Mouse (Mus musculus) intestine, embryonic 16.5 days (tissue): Measurements from ENCODE around the gene Col11a2. TPM values are rescaled to one million over a fixed set of nuclear protein-coding genes. Genes with fewer than 3 reads are reported as not detected.

ENCODE experiments used
- ATAC-seq: fragments of 200-750 bp; cut with Nextera tagmentation; 2 replicates; pipeline ENCODE4 v1.8.0; 2017; ENCODE audit warnings: moderate TSS enrichment, moderate library complexity
- H3K27ac ChIP-seq: fragments of 300-500 bp; sonication (generic); 2 replicates; pipeline ENCODE4 v1.5.1; 2014; ENCODE audit warnings: mild to moderate bottlenecking, low read length
- H3K27me3 ChIP-seq: fragments of 300-500 bp; sonication (generic); replicated peaks from 2 replicates; pipeline ENCODE4 v1.6.1; 2014; ENCODE audit warnings: low read length, control low read depth, mixed read lengths; ENCODE audit not compliant: control insufficient read depth, insufficient read depth
- H3K36me3 ChIP-seq: fragments of 300-500 bp; sonication (generic); 2 replicates; pipeline ENCODE4 v1.6.1; 2014; ENCODE audit warnings: low read length, control low read depth; ENCODE audit not compliant: control insufficient read depth, insufficient read depth
- H3K4me1 ChIP-seq: fragments of 300-500 bp; sonication (generic); 2 replicates; pipeline ENCODE4 v1.6.1; 2014; ENCODE audit warnings: low read length, control low read depth, mixed read lengths; ENCODE audit not compliant: control insufficient read depth, insufficient read depth
- H3K4me2 ChIP-seq: fragments of 300-500 bp; sonication (generic); 2 replicates; pipeline ENCODE4 v1.6.1; 2014; ENCODE audit warnings: low read depth, low read length, control low read depth
- H3K4me3 ChIP-seq: fragments of 300-500 bp; sonication (generic); 2 replicates; pipeline ENCODE4 v1.5.1; 2014; ENCODE audit warnings: mild to moderate bottlenecking, low read length
- H3K9ac ChIP-seq: fragments of 300-500 bp; sonication (generic); 2 replicates; pipeline ENCODE4 v1.6.1; 2014; ENCODE audit warnings: low read depth, low read length
- H3K9me3 ChIP-seq: fragments of 300-500 bp; sonication (generic); 2 replicates; pipeline ENCODE4 v1.6.1; 2016; ENCODE audit warnings: low read length, control low read depth; ENCODE audit not compliant: control insufficient read depth
- WGBS: fragments of 180-500 bp; shearing (Covaris S2); extraction: QIAGEN DNeasy Blood & Tissue Kit; methylation state at CpG from one replicate; pipeline ENCODE4 v1.1.7; 2014; 5-methylcytosine and 5-hydroxymethylcytosine counted together
- polyA plus RNA-seq: library from polyadenylated mRNA; unstranded; fragments of >200 nt; fragmentation: Nextera tagmentation; extraction: Ambion mirVana; gene quantifications from 2 replicates; pipeline ENCODE4 v1.2.1, GENCODE M21; 2015

The Col11a2 gene
- polyA plus RNA-seq, 1 experiment from 2014 or later, result 0.20 TPM

DNA sequence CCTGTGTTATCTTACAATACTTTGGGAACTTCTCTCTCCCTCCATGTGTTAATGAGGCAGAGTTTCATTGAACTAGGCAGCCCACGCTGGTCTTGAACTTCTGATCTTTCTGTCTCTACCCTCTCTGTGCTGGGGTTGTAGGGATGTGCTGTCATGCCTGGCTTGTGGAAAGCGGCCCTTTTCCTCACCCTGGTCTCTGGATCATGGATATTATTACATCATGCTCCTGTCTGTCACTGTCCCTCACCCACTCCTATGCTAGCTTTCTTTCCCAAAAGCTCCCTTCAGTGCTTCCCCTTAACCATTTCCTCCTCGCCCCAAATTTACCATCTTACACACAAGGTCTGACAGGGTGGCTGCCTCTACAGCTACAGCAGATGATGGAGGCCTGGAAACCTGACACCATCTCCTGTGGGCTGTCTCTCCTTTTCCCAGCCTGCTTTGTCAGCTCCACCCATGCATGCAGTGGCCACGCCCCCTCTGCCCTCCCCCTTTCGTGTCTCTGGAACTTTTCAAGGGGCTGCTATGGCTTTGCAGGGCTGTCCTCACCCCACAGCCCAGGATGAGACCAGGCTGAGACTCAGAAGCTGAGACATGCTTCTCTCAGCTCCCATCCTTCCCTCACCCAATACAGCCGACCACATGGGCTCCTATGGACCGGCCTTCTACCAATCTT is 54.1 kb downstream of the Col11a2 start:
- ATAC-seq, result peak; percentile 66
- 29% methylated on average over 7 of the region's 7 CpGs for WGBS
- H3K27ac ChIP-seq, result no peak overlapping the region
- no peaks in the 10 kb centered on the region for H3K27me3 ChIP-seq
- H3K4me2 ChIP-seq, result no peak overlapping the region
- H3K9me3 ChIP-seq, result no peaks in the 10 kb centered on the region
- no peak overlapping the region for H3K4me3 ChIP-seq
- 0 out of 2 replicates have a peak overlapping the region, but pooled peaks have one; percentile 3 for H3K9ac ChIP-seq
- H3K36me3 ChIP-seq, result no peaks in the 10 kb centered on the region
- no peaks in the 10 kb centered on the region for H3K4me1 ChIP-seq

DNA sequence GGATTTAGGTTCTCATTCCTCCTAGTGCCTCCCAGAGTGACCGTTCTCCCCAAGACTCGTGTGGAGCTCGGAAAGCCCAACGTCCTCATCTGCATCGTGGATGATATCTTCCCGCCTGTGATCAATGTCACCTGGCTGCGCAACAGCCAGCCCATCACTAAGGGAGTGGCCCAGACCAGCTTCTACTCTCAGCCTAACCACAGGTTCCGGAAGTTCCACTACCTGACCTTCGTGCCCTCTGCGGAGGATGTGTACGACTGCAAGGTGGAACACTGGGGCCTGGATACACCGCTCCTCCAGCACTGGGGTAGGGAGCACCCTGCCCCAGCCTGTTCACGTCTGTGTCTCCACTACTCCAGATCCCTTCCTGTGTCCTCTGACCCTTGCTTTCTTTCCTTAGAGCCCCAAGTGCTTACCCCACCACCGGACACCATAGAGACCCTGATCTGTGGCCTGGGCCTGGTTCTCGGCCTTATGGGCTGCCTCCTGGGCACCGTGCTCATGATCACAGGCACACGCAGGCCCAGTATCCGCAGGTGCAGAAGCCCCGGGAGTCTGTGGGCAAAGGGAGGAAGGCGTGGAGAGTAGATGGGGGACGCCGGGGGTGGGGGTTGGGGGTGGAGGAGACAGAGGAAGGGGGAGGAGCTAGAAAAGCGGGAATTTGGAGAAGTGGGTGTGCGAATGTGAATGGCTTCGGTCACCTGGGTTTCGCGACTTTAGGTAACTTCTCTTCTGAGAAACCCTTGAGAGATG is 55.2 kb downstream of the Col11a2 start:
- no peak overlapping the region for H3K4me2 ChIP-seq
- no peak overlapping the region for H3K27ac ChIP-seq
- no peaks in the 10 kb centered on the region for H3K36me3 ChIP-seq
- WGBS, result 80% methylated on average over 27 of the region's 27 CpGs
- ATAC-seq, result no peak
- no peaks in the 10 kb centered on the region for H3K27me3 ChIP-seq
- no peaks in the 10 kb centered on the region for H3K9me3 ChIP-seq
- H3K4me3 ChIP-seq, result no peak overlapping the region
- no peak overlapping the region for H3K9ac ChIP-seq
- H3K4me1 ChIP-seq, result no peaks in the 10 kb centered on the region; the same call in 1 of the 2 replicates

DNA sequence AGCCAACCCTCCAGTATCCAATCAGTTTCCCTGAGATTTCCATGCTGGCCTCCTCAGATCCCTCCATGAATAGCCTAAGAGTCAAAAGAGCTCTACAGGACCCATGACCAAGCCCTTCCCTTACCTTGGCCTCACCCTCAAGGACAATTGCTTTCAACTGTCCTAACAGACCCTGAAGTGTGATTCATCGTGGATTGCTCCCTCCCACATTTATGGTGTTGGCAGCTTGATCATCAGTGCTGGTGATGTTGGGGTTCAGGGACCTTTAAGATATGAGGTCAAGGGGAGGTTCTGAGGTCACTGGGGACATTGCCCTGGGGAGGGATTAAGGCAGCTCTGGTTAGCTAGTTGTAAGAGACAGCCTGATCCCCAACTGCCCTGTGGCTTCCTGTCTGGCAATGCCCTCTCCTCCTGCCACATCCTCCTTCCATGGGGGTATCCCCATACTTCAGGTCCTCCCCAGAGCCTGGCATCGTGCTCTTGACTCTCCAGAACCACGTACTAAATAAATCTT is 57.3 kb downstream of the Col11a2 start:
- H3K9me3 ChIP-seq, result no peaks in the 10 kb centered on the region
- no peaks in the 10 kb centered on the region for H3K36me3 ChIP-seq
- peaks cover 4% of the 10 kb centered on the region; the same call in 1 of the 2 replicates for H3K4me1 ChIP-seq
- no peak overlapping the region for H3K9ac ChIP-seq
- H3K27me3 ChIP-seq, result no peaks in the 10 kb centered on the region
- ATAC-seq, result no peak
- no peak overlapping the region for H3K27ac ChIP-seq
- no peak overlapping the region for H3K4me2 ChIP-seq
- no peak overlapping the region for H3K4me3 ChIP-seq
- 63% methylated on average over 3 of the region's 3 CpGs for WGBS

DNA sequence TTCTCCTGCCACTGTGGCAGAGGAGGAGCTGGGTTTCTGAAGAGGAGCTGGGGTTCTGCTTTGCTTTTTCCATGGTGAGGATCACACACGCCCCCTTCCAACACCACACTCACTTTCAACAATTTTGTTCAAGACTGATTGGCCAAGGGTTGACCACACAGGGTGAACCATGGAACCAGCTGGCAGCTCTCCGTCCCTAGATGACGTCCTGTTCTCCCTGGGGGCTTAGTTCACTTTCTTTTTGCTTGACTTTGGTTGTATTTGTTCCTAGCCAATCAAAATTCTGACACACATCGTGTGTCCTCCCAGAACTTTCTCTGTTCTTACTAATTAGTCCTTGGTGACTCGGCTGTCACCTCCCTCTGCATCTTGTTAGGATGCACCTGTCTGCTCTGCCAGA is 58.0 kb downstream of the Col11a2 start:
- no peaks in the 10 kb centered on the region for H3K36me3 ChIP-seq
- H3K9ac ChIP-seq, result no peak overlapping the region
- no peak overlapping the region for H3K4me3 ChIP-seq
- 72% methylated on average over 5 of the region's 5 CpGs for WGBS
- H3K27me3 ChIP-seq, result no peaks in the 10 kb centered on the region
- peaks cover 4% of the 10 kb centered on the region; the same call in 1 of the 2 replicates for H3K4me1 ChIP-seq
- no peak overlapping the region for H3K27ac ChIP-seq
- ATAC-seq, result no peak
- H3K9me3 ChIP-seq, result no peaks in the 10 kb centered on the region
- no peak overlapping the region for H3K4me2 ChIP-seq

DNA sequence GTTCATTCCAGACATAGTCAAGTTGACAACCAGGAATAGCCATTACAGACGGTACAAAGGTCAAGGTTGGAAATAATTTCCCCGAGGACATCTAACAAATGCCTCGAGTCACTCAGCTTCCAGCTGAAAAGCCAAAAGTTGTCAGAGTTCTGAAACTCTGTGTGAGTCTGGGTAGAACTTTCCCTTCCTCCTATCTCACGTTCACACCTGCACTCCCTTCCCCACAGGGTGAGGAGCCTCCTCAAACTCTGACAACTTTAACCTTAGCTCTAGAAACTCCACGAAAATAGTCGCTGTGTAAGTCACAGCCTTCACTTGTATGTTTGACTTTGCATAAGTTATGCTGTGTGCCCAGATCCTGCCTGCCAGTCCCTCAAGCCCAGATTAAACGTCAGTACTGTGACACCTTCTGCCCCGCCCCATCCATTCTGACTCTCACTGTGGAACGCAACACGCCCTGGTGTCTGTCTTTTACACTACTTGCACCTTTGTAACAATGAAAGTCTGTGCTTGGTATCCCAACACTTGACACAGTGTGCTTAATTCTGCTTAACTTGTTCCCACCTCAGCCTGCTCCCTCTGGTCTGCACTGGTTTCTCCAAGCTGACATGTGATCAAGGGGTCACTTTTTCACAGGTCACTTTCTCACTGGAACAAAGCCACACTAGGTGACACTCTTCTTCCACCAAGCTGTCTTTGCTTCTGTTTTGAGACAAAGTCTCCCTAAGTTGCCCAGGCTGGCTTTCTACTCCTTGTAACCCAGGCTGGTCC is 59.7 kb downstream of the Col11a2 start:
- no peaks in the 10 kb centered on the region for H3K27me3 ChIP-seq
- no peaks in the 10 kb centered on the region for H3K9me3 ChIP-seq
- no peak overlapping the region for H3K27ac ChIP-seq
- H3K4me1 ChIP-seq, result peaks cover 4% of the 10 kb centered on the region; the same call in 1 of the 2 replicates
- peak; percentile 43; the same call in 1 of the 2 replicates for ATAC-seq
- 33% methylated on average over 10 of the region's 10 CpGs for WGBS
- H3K4me2 ChIP-seq, result no peak overlapping the region
- H3K36me3 ChIP-seq, result no peaks in the 10 kb centered on the region
- no peak overlapping the region for H3K9ac ChIP-seq
- no peak overlapping the region for H3K4me3 ChIP-seq

DNA sequence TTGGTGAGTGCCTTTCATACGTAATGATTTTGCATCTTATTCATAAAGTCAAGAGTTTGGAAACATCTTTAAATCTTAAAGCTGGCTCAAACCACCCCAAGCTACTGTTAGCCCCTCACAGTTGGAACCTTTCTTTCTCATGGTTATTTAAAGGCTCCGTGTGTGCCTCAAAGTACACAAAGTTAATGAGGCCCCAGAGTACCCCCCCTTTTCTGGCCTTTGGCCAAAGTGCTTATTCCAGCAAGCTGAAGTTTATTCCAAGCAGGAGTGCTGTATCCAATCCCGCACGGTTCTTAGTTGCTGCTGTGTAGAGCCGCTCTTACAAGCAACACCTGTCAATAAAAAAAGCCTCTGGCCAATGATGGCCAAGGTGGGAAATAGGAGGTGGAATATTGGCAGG is 60.3 kb downstream of the Col11a2 start:
- Histone ChIP-seq H3K36me3 (no peaks in the 10 kb centered on the region), H3K4me3 (no peak overlapping the region), H3K4me1 (peaks cover 4% of the 10 kb centered on the region; the same call in 1 of the 2 replicates), H3K9me3 (no peaks in the 10 kb centered on the region), H3K27ac (no peak overlapping the region), H3K4me2 (no peak overlapping the region), H3K27me3 (no peaks in the 10 kb centered on the region), H3K9ac (no peak overlapping the region)
- 37% methylated on average over 5 of the region's 5 CpGs for WGBS
- no peak for ATAC-seq

DNA sequence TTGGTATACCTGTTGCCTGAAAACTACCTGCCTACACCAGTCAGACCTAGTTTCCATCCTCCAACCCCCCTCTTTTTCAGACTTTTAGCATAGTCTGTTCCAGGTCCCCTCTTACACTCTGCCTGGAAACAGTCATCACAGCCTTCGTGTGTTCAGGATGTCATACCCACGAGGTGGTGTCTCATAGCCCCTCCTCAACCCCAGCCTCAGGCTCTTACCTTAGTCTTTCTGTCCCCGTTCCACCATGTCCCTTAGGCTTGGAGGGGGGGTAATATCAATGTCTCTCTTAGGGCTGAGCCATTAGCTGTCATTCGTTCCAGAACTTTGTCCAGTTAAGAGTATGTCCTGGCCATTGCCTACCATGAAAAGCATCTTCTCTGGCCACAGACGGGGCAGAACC is 61.9 kb downstream of the Col11a2 start:
- Histone ChIP-seq H3K9ac (no peak overlapping the region), H3K9me3 (no peaks in the 10 kb centered on the region), H3K4me3 (no peak overlapping the region), H3K36me3 (no peaks in the 10 kb centered on the region), H3K27ac (no peak overlapping the region), H3K4me1 (peaks cover 4% of the 10 kb centered on the region; the same call in 1 of the 2 replicates), H3K4me2 (no peak overlapping the region), H3K27me3 (no peaks in the 10 kb centered on the region)
- 26% methylated on average over 5 of the region's 5 CpGs for WGBS
- no peak for ATAC-seq

DNA sequence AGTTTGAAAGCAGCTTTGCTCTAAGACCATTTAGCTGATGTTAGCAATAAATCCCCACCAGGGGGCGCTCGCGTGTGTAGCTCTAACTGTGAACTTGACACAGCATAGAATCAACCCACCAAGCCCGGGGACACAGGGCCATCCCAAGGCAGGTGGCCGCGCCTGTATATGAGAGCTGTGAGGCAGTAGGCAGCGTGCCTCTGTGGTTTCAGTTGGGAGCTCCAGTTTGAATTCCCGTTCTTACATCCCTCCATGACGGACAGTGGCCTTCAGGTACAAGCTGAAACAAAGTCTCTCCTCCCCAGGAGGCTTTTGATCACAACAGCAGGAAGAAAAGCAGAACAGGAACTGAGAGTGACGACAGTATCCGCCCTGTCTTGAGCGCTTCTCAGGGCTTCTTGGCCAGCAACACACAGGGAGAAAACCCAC is 62.4 kb downstream of the Col11a2 start:
- 9% methylated on average over 12 of the region's 12 CpGs for WGBS
- no peaks in the 10 kb centered on the region for H3K9me3 ChIP-seq
- 0 out of 2 replicates have a peak overlapping the region, but pooled peaks have one; percentile 10 for H3K4me3 ChIP-seq
- H3K4me2 ChIP-seq, result peak overlapping the region; percentile 43
- ATAC-seq, result peak; percentile 81
- no peaks in the 10 kb centered on the region for H3K27me3 ChIP-seq
- H3K4me1 ChIP-seq, result peaks cover 4% of the 10 kb centered on the region; the same call in 1 of the 2 replicates
- H3K9ac ChIP-seq, result peak overlapping the region; percentile 41; the same call in 1 of the 2 replicates
- H3K36me3 ChIP-seq, result no peaks in the 10 kb centered on the region
- no peak overlapping the region for H3K27ac ChIP-seq

DNA sequence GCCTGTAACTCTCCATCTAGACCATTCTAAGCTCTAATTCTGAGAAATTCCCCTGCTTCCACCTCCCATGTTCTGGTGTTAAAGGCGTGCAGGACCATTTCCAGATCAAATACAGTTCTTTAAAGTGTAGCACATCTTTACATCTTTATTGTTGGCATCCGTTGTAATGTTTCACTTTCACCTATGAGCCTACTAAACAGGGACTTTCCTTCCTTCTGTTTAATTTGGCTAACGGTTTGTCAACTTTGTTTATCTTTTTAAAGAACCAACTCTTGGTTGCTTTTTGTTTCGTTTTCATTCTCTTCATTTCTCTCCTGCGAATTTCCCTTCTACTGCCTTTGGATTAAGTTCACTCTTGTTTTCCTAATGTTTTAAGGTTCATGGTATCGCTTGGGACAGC is 63.6 kb downstream of the Col11a2 start:
- no peak overlapping the region for H3K27ac ChIP-seq
- H3K9ac ChIP-seq, result no peak overlapping the region
- 65% methylated on average over 6 of the region's 6 CpGs for WGBS
- H3K9me3 ChIP-seq, result no peaks in the 10 kb centered on the region
- no peak overlapping the region for H3K4me2 ChIP-seq
- no peaks in the 10 kb centered on the region for H3K27me3 ChIP-seq
- peaks cover 4% of the 10 kb centered on the region; the same call in 1 of the 2 replicates for H3K4me1 ChIP-seq
- no peaks in the 10 kb centered on the region for H3K36me3 ChIP-seq
- no peak for ATAC-seq
- no peak overlapping the region for H3K4me3 ChIP-seq
